In genomic region chr10:99980916-99981315, GRCm38 (mm10) we compare ENCODE assay signal across 25 mouse cellular contexts. TPM values are rescaled to one million over a fixed set of nuclear protein-coding genes. Genes with fewer than 3 reads are reported as not detected.
DNase-seq lines count a peak whose midpoint lies in the region; ATAC-seq and TF ChIP-seq lines count a peak whose summit lies in the region.
"Had no signal": no experiment of that assay in that cellular context is flagged by ENCODE, and none has a peak within 500 bp of the region (broad histone marks: within the 10 kb centered on the region; RNA-seq: fewer than 3 reads in every experiment).

No protein-coding gene starts in this region.

- no peak overlapping the region for H3K4me2 ChIP-seq in intestine, embryonic 15.5 days (replicated peaks)
- peak overlapping the region; percentile 22; the same call in 1 of the 2 replicates for H3K4me2 ChIP-seq in intestine, postnatal 0 days (replicated peaks; ENCODE audit: low read depth)
- H3K4me2 ChIP-seq: embryonic facial prominence, embryonic 12.5 days; forebrain, embryonic 13.5 days; forebrain, embryonic 15.5 days had no signal

- no peak overlapping the region for H3K9ac ChIP-seq in intestine, embryonic 15.5 days
- H3K9ac ChIP-seq in intestine, postnatal 0 days (ENCODE audit: low read depth, low read length), result no peak overlapping the region
- H3K9ac ChIP-seq: embryonic facial prominence, embryonic 12.5 days; forebrain, embryonic 13.5 days; forebrain, embryonic 15.5 days had no signal

- peaks cover 17% of the 10 kb centered on the region for H3K4me1 ChIP-seq in megakaryocyte, embryonic 14.5 days
- no peaks in the 10 kb centered on the region for H3K4me1 ChIP-seq in intestine, embryonic 15.5 days (replicated peaks)
- H3K4me1 ChIP-seq in intestine, postnatal 0 days (replicated peaks; ENCODE audit: control insufficient read depth, insufficient read depth, low read length), result no peaks in the 10 kb centered on the region; the same call in 1 of the 2 replicates
- H3K4me1 ChIP-seq in small intestine, adult 2 months (ENCODE audit: control insufficient read depth, insufficient read depth, insufficient read length, low read length), result peaks cover 6% of the 10 kb centered on the region; the same call in 1 of the 2 replicates
- H3K4me1 ChIP-seq: embryonic facial prominence, embryonic 10.5 days; embryonic facial prominence, embryonic 12.5 days; forebrain, embryonic 13.5 days; forebrain, embryonic 15.5 days had no signal

- H3K36me3 ChIP-seq in megakaryocyte, embryonic 14.5 days (replicated peaks; ENCODE audit: low read length), result no peaks in the 10 kb centered on the region
- H3K36me3 ChIP-seq in intestine, embryonic 15.5 days, result no peaks in the 10 kb centered on the region
- H3K36me3 ChIP-seq in intestine, postnatal 0 days (ENCODE audit: control insufficient read depth, insufficient read depth), result no peaks in the 10 kb centered on the region
- H3K36me3 ChIP-seq in small intestine, adult 2 months (ENCODE audit: control insufficient read depth, insufficient read depth, low read length), result no peaks in the 10 kb centered on the region
- H3K36me3 ChIP-seq: embryonic facial prominence, embryonic 10.5 days; embryonic facial prominence, embryonic 12.5 days; forebrain, embryonic 15.5 days; G1E had no signal

- no peak overlapping the region for H3K27ac ChIP-seq in intestine, embryonic 15.5 days
- no peak overlapping the region for H3K27ac ChIP-seq in intestine, postnatal 0 days (ENCODE audit: low read depth, low read length)
- H3K27ac ChIP-seq in small intestine, adult 2 months (ENCODE audit: insufficient read depth, low read depth, low read length), result peak overlapping the region; percentile 90
- H3K27ac ChIP-seq: embryonic facial prominence, embryonic 10.5 days; embryonic facial prominence, embryonic 12.5 days; forebrain, embryonic 13.5 days; forebrain, embryonic 15.5 days had no signal

- TF ChIP-seq POLR2A in small intestine, adult 2 months (IDR thresholded peaks at IDR 0.05; ENCODE audit: low read depth, low read length), result no peak

- no peak for TF ChIP-seq CTCF in intestine, postnatal 0 days (IDR thresholded peaks at IDR 0.05; ENCODE audit: low read depth)
- no peak for TF ChIP-seq CTCF in small intestine, adult 2 months (IDR thresholded peaks at IDR 0.05; ENCODE audit: extremely low read depth, insufficient read length, insufficient replicate concordance, low read depth, low read length)

- peak overlapping the region; percentile 81 for H3K4me3 ChIP-seq in megakaryocyte, embryonic 14.5 days (replicated peaks)
- H3K4me3 ChIP-seq in intestine, embryonic 15.5 days (replicated peaks), result no peak overlapping the region
- no peak overlapping the region for H3K4me3 ChIP-seq in intestine, postnatal 0 days (ENCODE audit: low read depth, low read length)
- no peak overlapping the region for H3K4me3 ChIP-seq in small intestine, adult 2 months (ENCODE audit: low read depth, low read length)
- H3K4me3 ChIP-seq: embryonic facial prominence, embryonic 10.5 days; embryonic facial prominence, embryonic 12.5 days; forebrain, embryonic 13.5 days; forebrain, embryonic 15.5 days had no signal

- WGBS in intestine, embryonic 15.5 days, result 53% methylated on average over 2 of the region's 2 CpGs
- 31% methylated on average over 2 of the region's 2 CpGs for WGBS in intestine, postnatal 0 days
- 20% methylated on average over 2 of the region's 2 CpGs for WGBS in small intestine, adult 2 months

- no peaks in the 10 kb centered on the region for H3K27me3 ChIP-seq in megakaryocyte, embryonic 14.5 days (replicated peaks)
- H3K27me3 ChIP-seq in intestine, embryonic 15.5 days (replicated peaks), result no peaks in the 10 kb centered on the region
- H3K27me3 ChIP-seq in intestine, postnatal 0 days (replicated peaks; ENCODE audit: control insufficient read depth, insufficient read depth, low read length), result no peaks in the 10 kb centered on the region
- H3K27me3 ChIP-seq in small intestine, adult 2 months (ENCODE audit: control insufficient read depth, insufficient read depth, low read length), result no peaks in the 10 kb centered on the region
- H3K27me3 ChIP-seq: CH12.LX; embryonic facial prominence, embryonic 12.5 days; forebrain, embryonic 13.5 days; forebrain, embryonic 15.5 days had no signal

- no peak for DNase-seq in kidney, postnatal 4 days
- DNase-seq in kidney, postnatal 10 days, result no peak
- no peak for DNase-seq in right cerebral cortex, adult 2 months (ENCODE audit: low spot score in 2 of 2)
- DNase-seq: adrenal gland, adult 2 months; adrenal gland, postnatal 10 days; adrenal gland, postnatal 25 days; B cell, adult 2 months; cerebellum, adult 11 months; cerebellum, adult 18-20 months; cerebellum, adult 8-10 months; cerebellum, adult 9-11 months; cerebellum, postnatal 14 days; cerebellum, postnatal 36 days had no signal

- no peak for ATAC-seq in megakaryocyte, adult 5-6 weeks (ENCODE audit: poor library complexity, severe bottlenecking)
- ATAC-seq in intestine, embryonic 15.5 days, result peak; percentile 78
- ATAC-seq in intestine, postnatal 0 days, result peak; percentile 75
- ATAC-seq: CD4-positive, CD25-positive, alpha-beta regulatory T cell, adult 4 months; forebrain, embryonic 13.5 days; forebrain, embryonic 15.5 days had no signal

- no peaks in the 10 kb centered on the region for H3K9me3 ChIP-seq in megakaryocyte, embryonic 14.5 days
- H3K9me3 ChIP-seq in intestine, embryonic 15.5 days, result no peaks in the 10 kb centered on the region
- H3K9me3 ChIP-seq in intestine, postnatal 0 days (ENCODE audit: control insufficient read depth), result no peaks in the 10 kb centered on the region
- H3K9me3 ChIP-seq: embryonic facial prominence, embryonic 10.5 days; embryonic facial prominence, embryonic 12.5 days; forebrain, embryonic 13.5 days; forebrain, embryonic 15.5 days had no signal

RNA-seq across cellular contexts. Expression of gene Kitl, which starts 34.5 kb away (rescaled TPM):
- polyA plus RNA-seq in megakaryocyte, embryonic 14.5 days (2012; ENCODE audit: insufficient read depth, low replicate concordance), result not detected in 2 replicates
- total RNA-seq in megakaryocyte, adult 5-6 weeks (2015), result 0.47 and 0.57 TPM in 2 replicates
- 0.41 and 0.48 TPM in 2 replicates for total RNA-seq in megakaryocyte, adult 5-6 weeks (2017)
- polyA plus RNA-seq in intestine, embryonic 15.5 days (2015; fragmentation: Nextera tagmentation; extraction: Ambion mirVana), result 28.5 and 32.7 TPM in 2 replicates
- polyA plus RNA-seq in intestine, postnatal 0 days (2015; fragmentation: Nextera tagmentation; extraction: Ambion mirVana), result 15.8 and 16.3 TPM in 2 replicates
- 4.9 and 15.2 TPM in 2 replicates for polyA plus RNA-seq in small intestine, adult 2 months (2012; rRNA removed)
- total RNA-seq: CH12.LX had no signal
- polyA plus RNA-seq: G1E had no signal
